Mouse (Mus musculus): ENCODE measurements at regions not wholly inside any gene's neighbourhood (a gene's known extent, or its start where the extent isn't known, plus 50 kb on each side); places are given as distances from the start of the nearest gene placed in this dataset.

DNA sequence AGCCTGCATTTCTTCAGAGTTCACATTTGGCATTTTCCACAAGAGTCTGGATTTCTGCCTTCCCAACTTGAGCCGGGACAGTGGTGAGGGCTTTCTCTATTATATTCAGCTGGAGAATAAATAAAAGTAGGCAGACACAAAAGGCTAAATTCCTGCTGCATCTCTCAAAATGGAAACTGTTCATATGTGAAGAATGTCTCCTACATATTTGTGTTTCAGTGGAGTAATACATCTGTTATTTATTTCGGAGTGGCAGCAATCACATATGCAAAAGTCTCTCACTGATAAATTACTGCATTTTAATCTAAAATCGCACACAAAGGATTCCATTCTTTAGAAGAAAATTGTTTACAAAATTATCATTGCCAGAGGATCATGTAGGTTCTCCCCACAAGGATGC is 230.9 kb upstream of the Tank start:
- no peak for DNase-seq

GRCm38 (mm10) chr2:61346012-61346760 is 232.2 kb upstream of the Tank start:
- no peak for DNase-seq

DNA sequence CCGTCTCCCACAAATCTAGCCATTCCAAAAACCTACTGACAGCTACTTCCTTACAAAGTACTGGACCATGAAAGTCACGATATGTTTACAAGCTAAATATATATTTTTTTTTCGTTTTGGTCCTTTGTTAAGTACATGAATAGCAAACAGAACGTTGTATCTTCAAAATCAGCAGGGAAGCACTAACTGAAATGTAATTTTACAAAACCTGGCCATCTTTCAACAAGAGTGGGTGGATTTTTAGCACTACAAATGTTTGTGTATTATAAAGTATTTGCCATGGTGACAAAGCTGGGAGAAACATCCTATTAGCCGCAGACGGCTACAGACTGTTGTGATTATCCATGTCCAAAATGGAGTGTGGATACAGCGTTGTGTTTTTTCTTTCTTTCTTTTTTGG is 233.1 kb upstream of the Tank start:
- no peak for DNase-seq

DNA sequence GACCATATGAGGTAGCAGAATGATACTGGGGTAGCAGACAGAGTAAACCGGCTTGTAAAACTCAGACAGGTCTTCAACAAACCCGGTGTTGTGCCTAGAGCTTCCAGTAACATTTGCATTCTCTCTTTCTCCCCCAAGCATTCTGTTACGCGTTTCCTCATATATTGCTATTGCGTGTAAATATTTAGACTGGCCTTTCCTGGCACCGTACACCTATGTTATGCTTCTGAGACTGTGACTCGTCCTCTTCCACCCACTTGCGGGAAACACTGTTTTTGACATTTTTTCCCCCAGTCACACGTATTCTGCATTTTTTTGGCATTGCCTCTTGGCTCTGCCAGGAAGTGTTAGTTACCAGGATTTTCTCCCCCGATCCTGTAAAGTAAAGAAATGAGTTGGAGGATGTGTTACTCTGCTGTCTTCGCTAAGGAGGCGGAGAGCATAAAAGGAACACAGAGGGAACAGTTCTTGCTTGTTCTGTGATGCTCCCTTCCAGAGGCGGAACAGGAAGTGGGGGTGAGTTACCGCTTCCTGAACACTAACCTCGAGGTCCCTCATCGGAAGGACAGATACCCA is 233.7 kb upstream of the Tank start:
- no peak for DNase-seq

GRCm38 (mm10) chr2:61341254-61341653 is 237.1 kb upstream of the Tank start:
- DNase-seq = no peak

DNA sequence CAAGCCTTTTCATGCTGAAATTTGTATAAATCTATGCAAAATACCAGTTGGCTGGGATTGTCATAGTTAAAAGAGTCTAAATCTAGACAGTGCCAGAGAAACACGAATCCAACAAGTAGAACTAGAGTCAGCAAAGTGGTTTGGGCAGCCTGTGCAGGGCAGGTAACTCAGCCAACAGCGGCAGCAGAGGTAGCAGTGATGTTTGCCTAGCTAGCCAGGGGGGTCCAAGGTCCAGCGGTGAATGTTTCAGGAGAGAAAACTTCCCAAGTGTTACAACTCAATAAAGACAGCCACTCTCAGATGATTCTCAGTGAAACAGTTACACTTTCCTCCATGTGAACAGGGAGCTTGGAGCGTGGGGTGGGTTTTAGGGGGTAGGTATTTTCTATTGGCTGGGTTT is 259.2 kb upstream of the Tank start:
- DNase-seq = no peak

DNA sequence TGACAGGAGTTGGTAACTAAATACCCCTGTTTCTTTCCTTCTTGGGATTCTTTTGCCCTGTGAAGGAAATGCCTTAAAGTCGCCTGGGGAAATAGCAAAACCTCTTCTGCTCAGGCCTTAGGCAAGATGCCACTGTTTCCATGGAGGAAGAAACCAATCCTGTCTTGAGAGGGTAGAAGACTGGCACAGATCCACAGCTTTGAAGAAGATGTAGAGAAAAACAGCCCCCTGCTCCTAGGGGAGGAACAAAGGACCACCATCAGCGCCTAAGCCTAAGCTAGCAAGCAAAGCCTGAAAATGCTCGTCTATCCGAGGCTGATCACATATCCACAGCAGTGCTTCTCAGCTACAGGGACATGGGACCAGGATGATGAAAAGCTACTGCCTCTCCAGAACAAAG is 268.0 kb upstream of the Tank start:
- DNase-seq = no peak

DNA sequence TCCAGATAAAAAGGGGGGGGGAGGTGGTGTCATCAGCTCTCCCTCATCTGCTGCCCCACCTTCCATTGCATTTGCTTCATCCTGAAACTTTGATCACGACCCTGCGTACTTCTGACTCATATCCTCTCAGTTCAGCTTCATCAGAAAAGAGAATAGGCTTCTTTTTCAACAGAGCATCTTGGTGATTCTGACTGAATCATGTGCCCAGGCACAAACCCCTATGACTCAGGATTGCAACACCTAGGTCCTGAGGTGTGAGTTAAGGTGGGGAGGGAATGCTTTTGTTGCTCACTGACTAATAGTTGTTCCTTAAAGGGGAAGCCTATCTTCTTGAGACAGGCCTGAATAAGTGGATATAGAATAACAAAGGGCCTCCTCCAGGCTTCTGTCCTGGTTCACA is 269.2 kb upstream of the Tank start:
- no peak for DNase-seq

GRCm38 (mm10) chr2:61297135-61297534 is 281.2 kb upstream of the Tank start:
- no peak for DNase-seq

GRCm38 (mm10) chr2:61296606-61297005 is 281.8 kb upstream of the Tank start:
- DNase-seq = no peak

- no peak for DNase-seq
These were observed 283.0 kb upstream of the Tank start for GRCm38 (mm10) chr2:61295261-61295964.

GRCm38 (mm10) chr2:61288246-61288645 is 290.1 kb upstream of the Tank start:
- no peak for DNase-seq

DNA sequence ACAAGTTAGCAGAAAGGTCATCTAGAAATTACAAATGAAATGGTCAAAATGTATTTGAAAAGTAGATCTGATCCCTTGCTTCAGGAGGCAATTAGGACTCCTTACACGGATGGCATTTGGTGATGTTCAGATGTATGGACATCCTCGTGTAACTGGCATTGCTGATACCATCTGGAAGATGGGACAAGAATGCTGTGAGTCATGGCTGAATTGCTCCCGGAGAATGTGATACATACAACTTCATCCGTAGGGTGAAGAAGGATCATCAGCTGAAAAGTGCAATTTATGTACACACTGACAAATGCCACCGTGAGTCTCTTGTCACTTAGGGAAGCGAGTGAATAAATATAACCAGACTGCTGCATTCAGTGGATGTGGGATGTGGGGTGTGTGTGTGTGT is 293.7 kb upstream of the Tank start:
- DNase-seq = no peak

GRCm38 (mm10) chr2:61283829-61284601 is 294.4 kb upstream of the Tank start:
- DNase-seq = peak; percentile 11

DNA sequence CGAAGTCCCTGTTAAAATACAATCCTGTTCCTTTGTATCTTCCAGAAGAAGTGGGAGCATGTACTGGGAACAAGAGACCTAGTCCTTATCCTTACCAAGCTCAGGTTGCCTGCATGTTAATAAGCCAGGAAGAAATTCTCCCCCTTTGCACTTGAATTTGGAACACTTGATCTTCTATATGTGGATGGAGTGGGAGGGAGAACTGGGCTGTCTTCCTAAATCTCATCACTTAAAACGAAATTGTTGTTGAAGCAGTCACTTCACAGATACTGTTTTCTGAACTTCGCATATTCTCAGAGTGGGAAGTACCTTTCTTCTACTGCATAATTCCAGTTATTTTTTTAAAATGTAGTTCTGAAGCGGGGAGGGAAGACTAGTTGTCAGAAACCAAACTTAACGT is 305.7 kb upstream of the Tank start:
- no peak for DNase-seq

GRCm38 (mm10) chr2:61267706-61268105 is 304.7 kb upstream of the Rbms1 start:
- no peak for DNase-seq

DNA sequence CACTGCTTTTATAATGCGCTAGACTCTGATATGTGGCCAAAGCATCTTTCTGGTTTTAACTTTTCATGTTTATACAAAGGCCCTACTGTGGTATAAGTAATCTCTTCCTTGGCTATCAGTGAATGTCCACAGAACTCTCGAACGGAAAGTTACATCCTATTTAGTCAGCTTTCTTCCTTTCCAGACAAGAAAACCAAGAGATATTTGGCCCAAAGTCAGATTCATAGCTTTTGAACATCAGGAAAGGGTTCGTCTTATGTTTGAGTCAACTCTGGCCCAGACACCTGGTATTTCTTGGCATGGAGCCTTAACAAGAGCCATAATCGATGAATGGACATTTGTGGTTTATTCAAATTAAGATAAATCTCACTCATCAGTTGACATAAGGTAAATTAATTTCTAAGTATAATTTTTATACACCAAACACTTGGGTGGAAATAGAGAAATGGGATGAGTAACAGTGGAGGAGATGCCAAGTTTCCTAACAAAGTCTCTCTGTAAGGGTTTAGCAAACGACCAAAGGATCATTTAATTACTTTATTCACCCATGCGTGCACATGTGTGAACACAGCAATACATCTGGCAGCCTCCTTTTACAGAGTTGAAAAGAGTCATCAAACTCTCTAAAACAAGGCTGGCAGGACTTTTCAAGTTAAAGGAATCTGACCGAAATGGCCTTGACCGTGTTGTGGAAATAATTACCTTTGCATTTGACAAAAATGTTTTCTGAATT is 287.2 kb upstream of the Rbms1 start:
- no peak for DNase-seq

DNA sequence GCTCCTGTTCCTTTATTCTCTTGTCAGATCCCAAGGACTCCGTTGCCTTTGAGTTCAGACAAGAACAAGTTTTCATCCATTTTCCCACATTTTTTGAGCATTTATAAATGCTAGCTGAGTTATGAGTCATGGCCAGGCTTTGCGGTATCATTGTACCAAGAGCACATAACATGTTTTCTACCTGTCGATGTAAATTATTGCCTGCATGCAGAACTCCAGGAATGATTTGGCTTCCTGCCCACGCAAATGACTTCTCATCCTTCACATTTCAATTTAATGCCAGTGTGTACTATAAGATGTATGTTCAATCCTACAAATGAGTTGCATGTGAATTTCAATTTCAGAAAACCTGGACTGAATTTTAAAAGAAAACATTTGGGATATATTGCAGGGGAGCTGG is 285.0 kb upstream of the Rbms1 start:
- DNase-seq = no peak

DNA sequence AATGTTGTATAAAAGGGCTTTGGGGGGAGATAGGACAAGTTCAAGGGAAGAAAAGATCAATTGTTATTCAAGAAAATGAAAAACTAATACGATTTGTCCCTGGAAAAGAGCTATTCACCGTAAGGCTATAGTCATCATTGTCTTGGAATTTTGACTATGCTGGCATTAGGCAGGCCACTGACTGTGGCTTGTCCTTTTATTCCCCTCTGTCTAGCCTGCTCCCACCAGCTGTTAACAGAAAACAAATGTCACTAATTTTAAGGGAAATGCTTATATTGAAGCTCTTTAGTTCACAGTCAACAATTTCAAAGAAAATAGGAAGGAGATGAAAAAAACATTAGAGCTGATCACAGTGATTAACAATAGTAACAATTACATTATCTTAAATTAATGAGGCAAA is 284.3 kb upstream of the Rbms1 start:
- no peak for DNase-seq

DNA sequence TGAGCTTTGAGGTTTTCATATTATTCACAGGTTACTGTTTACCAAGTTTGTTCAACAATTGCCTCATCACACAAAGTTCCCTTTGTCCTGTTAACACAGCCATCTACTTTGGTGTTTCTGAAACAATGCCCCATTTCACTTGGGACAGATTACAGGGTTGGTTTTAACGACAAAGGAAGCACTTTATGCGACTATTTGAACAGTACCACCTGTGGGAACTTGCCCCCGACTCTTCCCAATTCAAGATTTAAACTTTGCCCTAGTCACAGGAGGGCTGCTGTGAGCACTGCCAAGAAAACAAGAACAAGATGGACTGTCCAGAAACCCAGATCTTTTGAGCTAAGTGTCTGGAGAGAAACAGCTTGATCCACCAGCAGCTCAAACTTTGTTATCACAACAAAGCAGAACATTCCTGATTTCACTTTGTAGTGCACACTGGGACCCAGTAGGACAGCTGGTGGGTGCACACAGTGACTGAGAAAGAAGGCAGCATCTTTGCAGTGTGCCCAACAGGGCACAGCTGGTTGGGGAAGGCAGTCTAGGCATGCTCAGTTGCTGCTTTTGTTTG is 283.8 kb upstream of the Rbms1 start:
- no peak for DNase-seq

DNA sequence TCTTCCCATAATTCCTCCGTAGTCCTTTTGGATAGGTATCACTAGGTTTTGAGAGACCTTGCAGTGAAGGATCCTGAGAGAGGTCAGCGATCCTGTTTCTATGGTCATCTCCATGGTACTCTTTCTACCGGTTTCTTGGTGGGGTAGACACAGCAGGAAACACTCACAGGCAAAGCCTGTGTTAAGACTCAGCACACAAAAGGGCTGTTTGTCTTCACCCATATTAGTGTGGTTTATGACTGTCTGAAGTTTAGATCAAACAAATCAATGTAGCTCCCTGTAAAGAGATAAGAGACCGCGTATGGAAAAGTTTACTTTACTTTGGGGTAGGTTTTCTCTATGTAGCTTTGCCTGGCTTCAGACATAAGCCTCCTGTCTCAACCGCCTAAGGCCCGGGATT is 282.5 kb upstream of the Rbms1 start:
- DNase-seq = no peak

GRCm38 (mm10) chr2:61221676-61222075 is 258.7 kb upstream of the Rbms1 start:
- no peak for DNase-seq

DNA sequence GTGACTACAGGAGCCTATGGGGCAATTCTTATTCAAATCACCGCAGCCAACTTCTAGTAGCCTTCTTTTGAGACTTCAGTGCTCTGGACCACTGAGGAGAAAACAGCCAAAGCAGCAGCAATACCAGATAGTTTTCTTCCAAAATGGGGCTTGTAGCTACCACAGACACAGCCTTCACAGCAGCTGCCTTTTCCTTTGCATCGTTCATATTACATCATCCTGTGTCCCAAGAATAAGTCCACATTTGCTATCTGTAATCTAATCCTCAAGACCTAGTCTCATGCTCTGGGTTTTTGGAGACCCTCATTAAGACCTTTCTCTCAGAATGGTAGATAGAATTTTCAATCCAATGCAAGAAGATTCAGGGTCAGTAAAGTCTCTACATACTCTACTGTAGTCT is 258.2 kb upstream of the Rbms1 start:
- DNase-seq = no peak
